Mouse (Mus musculus): ENCODE results near the gene Atg9b. TPM values are rescaled to one million over a fixed set of nuclear protein-coding genes. Genes with fewer than 3 reads are reported as not detected.

Gene Atg9b
- polyA plus RNA-seq, 1 experiment from 2014 or later, result 2.8 TPM

GRCm38 (mm10) chr5:24423129-24424003 is 31.4 kb upstream of the Atg9b start, which contains the start of the genes Cdk5 and Slc4a2:
Cdk5 (minus strand) TSS chr5:24423530.
Slc4a2 (plus strand) TSS chr5:24423837.
- Histone ChIP-seq H3K9me3 (no peaks in the 10 kb centered on the region), H3K4me1 (peaks cover 50% of the 10 kb centered on the region), H3K4me3 (peak within 1 kb of the TSS; percentile 65), H3K36me3 (peaks cover 27% of the 10 kb centered on the region), H3K4me2 (peak within 1 kb of the TSS; percentile 83), H3K27ac (peak within 1 kb of the TSS; percentile 94), H3K27me3 (no peaks in the 10 kb centered on the region), H3K9ac (peak within 1 kb of the TSS; percentile 78)
- ATAC-seq (ENCODE audit: insufficient number of reproducible peaks, low FRiP score, low TSS enrichment, low read depth), result peak; percentile 94
- WGBS, result under 1% methylated on average over 46 of the region's 46 CpGs

GRCm38 (mm10) chr5:24420381-24420780 is 28.4 kb upstream of the Atg9b start:
- Histone ChIP-seq H3K27ac (no peak overlapping the region), H3K9me3 (no peaks in the 10 kb centered on the region), H3K27me3 (no peaks in the 10 kb centered on the region), H3K4me2 (no peak overlapping the region), H3K9ac (no peak overlapping the region), H3K36me3 (peaks cover 30% of the 10 kb centered on the region), H3K4me1 (peaks cover 31% of the 10 kb centered on the region), H3K4me3 (no peak overlapping the region)
- WGBS, result 82% methylated on average over 9 of the region's 9 CpGs
- ATAC-seq (ENCODE audit: insufficient number of reproducible peaks, low FRiP score, low TSS enrichment, low read depth), result no peak

- Histone ChIP-seq H3K36me3 (peaks cover 30% of the 10 kb centered on the region), H3K9ac (no peak overlapping the region), H3K4me3 (no peak overlapping the region), H3K9me3 (no peaks in the 10 kb centered on the region), H3K27ac (no peak overlapping the region), H3K27me3 (no peaks in the 10 kb centered on the region; the same call in 1 of the 2 replicates), H3K4me1 (peaks cover 30% of the 10 kb centered on the region), H3K4me2 (no peak overlapping the region)
- 73% methylated on average over 10 of the region's 10 CpGs for WGBS
- no peak for ATAC-seq (ENCODE audit: insufficient number of reproducible peaks, low FRiP score, low TSS enrichment, low read depth)
These were observed 25.6 kb upstream of the Atg9b start for GRCm38 (mm10) chr5:24417587-24417986.

GRCm38 (mm10) chr5:24416222-24416736 is 24.3 kb upstream of the Atg9b start:
- Histone ChIP-seq H3K36me3 (peaks cover 30% of the 10 kb centered on the region), H3K4me1 (peaks cover 24% of the 10 kb centered on the region), H3K4me3 (no peak overlapping the region), H3K9ac (no peak overlapping the region), H3K27me3 (no peaks in the 10 kb centered on the region; the same call in 1 of the 2 replicates), H3K9me3 (no peaks in the 10 kb centered on the region), H3K4me2 (peak overlapping the region; percentile 15), H3K27ac (no peak overlapping the region)
- ATAC-seq (ENCODE audit: insufficient number of reproducible peaks, low FRiP score, low TSS enrichment, low read depth), result no peak
- WGBS, result 2% methylated on average over 21 of the region's 21 CpGs

GRCm38 (mm10) chr5:24413938-24414337 is 22.0 kb upstream of the Atg9b start:
- no peaks in the 10 kb centered on the region for H3K9me3 ChIP-seq
- no peak overlapping the region for H3K4me2 ChIP-seq
- H3K27me3 ChIP-seq, result no peaks in the 10 kb centered on the region; the same call in 1 of the 2 replicates
- 72% methylated on average over 13 of the region's 13 CpGs for WGBS
- H3K4me1 ChIP-seq, result peaks cover 24% of the 10 kb centered on the region
- no peak overlapping the region for H3K27ac ChIP-seq
- ATAC-seq (ENCODE audit: insufficient number of reproducible peaks, low FRiP score, low TSS enrichment, low read depth), result no peak
- peaks cover 15% of the 10 kb centered on the region for H3K36me3 ChIP-seq
- H3K4me3 ChIP-seq, result no peak overlapping the region
- no peak overlapping the region for H3K9ac ChIP-seq

GRCm38 (mm10) chr5:24413042-24413693 is 21.2 kb upstream of the Atg9b start, which contains the start of gene Asic3:
Asic3 (plus strand) TSS chr5:24413392.
- Histone ChIP-seq H3K4me1 (peaks cover 24% of the 10 kb centered on the region), H3K9ac (no peak within 1 kb of the TSS), H3K4me3 (no peak within 1 kb of the TSS), H3K9me3 (no peaks in the 10 kb centered on the region), H3K27me3 (no peaks in the 10 kb centered on the region; the same call in 1 of the 2 replicates), H3K4me2 (no peak within 1 kb of the TSS), H3K36me3 (peaks cover 15% of the 10 kb centered on the region), H3K27ac (no peak within 1 kb of the TSS)
- 34% methylated on average over 11 of the region's 11 CpGs for WGBS
- ATAC-seq (ENCODE audit: insufficient number of reproducible peaks, low FRiP score, low TSS enrichment, low read depth), result no peak

GRCm38 (mm10) chr5:24412063-24412462 is 20.1 kb upstream of the Atg9b start:
- Histone ChIP-seq H3K4me2 (no peak overlapping the region), H3K9me3 (no peaks in the 10 kb centered on the region), H3K4me3 (no peak overlapping the region), H3K36me3 (peaks cover 23% of the 10 kb centered on the region), H3K4me1 (peaks cover 24% of the 10 kb centered on the region), H3K27me3 (no peaks in the 10 kb centered on the region; the same call in 1 of the 2 replicates), H3K27ac (no peak overlapping the region), H3K9ac (no peak overlapping the region)
- ATAC-seq (ENCODE audit: insufficient number of reproducible peaks, low FRiP score, low TSS enrichment, low read depth), result no peak
- WGBS, result 78% methylated on average over 2 of the region's 2 CpGs

GRCm38 (mm10) chr5:24409466-24409865 is 17.5 kb upstream of the Atg9b start:
- ATAC-seq (ENCODE audit: insufficient number of reproducible peaks, low FRiP score, low TSS enrichment, low read depth), result no peak
- Histone ChIP-seq H3K4me2 (no peak overlapping the region), H3K27me3 (no peaks in the 10 kb centered on the region; the same call in 1 of the 2 replicates), H3K4me3 (no peak overlapping the region), H3K4me1 (peaks cover 14% of the 10 kb centered on the region), H3K36me3 (peaks cover 44% of the 10 kb centered on the region), H3K9ac (no peak overlapping the region), H3K27ac (no peak overlapping the region), H3K9me3 (no peaks in the 10 kb centered on the region)
- WGBS, result 77% methylated on average over 2 of the region's 2 CpGs

GRCm38 (mm10) chr5:24408651-24409050 is 16.7 kb upstream of the Atg9b start:
- no peak overlapping the region for H3K9ac ChIP-seq
- H3K36me3 ChIP-seq, result peaks cover 52% of the 10 kb centered on the region
- 87% methylated on average over 13 of the region's 13 CpGs for whole genome bisulfite sequencing
- no peaks in the 10 kb centered on the region for H3K9me3 ChIP-seq
- no peak overlapping the region for H3K27ac ChIP-seq
- H3K4me2 ChIP-seq, result no peak overlapping the region
- H3K27me3 ChIP-seq, result no peaks in the 10 kb centered on the region
- no peak overlapping the region for H3K4me3 ChIP-seq
- peaks cover 10% of the 10 kb centered on the region for H3K4me1 ChIP-seq
- no peak for ATAC-seq (ENCODE audit: insufficient number of reproducible peaks, low FRiP score, low TSS enrichment, low read depth)

GRCm38 (mm10) chr5:24405389-24405876 is 13.5 kb upstream of the Atg9b start:
- Histone ChIP-seq H3K36me3 (peaks cover 82% of the 10 kb centered on the region), H3K9me3 (no peaks in the 10 kb centered on the region), H3K27ac (no peak overlapping the region), H3K9ac (no peak overlapping the region), H3K4me2 (no peak overlapping the region), H3K4me3 (no peak overlapping the region), H3K4me1 (no peaks in the 10 kb centered on the region), H3K27me3 (no peaks in the 10 kb centered on the region)
- 60% methylated on average over 3 of the region's 3 CpGs for WGBS
- no peak for ATAC-seq (ENCODE audit: insufficient number of reproducible peaks, low FRiP score, low TSS enrichment, low read depth)

- Histone ChIP-seq H3K4me2 (no peak overlapping the region), H3K27me3 (no peaks in the 10 kb centered on the region), H3K27ac (no peak overlapping the region), H3K9ac (no peak overlapping the region), H3K4me1 (no peaks in the 10 kb centered on the region), H3K9me3 (no peaks in the 10 kb centered on the region), H3K36me3 (peaks cover 87% of the 10 kb centered on the region), H3K4me3 (no peak overlapping the region)
- no peak for ATAC-seq (ENCODE audit: insufficient number of reproducible peaks, low FRiP score, low TSS enrichment, low read depth)
- WGBS, result 85% methylated on average over 6 of the region's 6 CpGs
These were observed 12.8 kb upstream of the Atg9b start for GRCm38 (mm10) chr5:24404594-24405360.

Measured in limb, embryonic 15.5 days (tissue).